Mouse (Mus musculus): ENCODE results near the gene 6820408C15Rik.
"Not testable (repeated sequence)": the region's sequence is repeated elsewhere in the genome, so short reads cannot be mapped to it uniquely, and the experiment has no call there.

Gene 6820408C15Rik

GRCm38 (mm10) chr2:152411471-152411870 is 3.9 kb upstream of the 6820408C15Rik start:
- DNase-seq (ENCODE audit: low spot score), result no peak

- DNase-seq (ENCODE audit: low spot score), result no peak
These were observed 2.7 kb upstream of the 6820408C15Rik start for GRCm38 (mm10) chr2:152412526-152413157.

DNA sequence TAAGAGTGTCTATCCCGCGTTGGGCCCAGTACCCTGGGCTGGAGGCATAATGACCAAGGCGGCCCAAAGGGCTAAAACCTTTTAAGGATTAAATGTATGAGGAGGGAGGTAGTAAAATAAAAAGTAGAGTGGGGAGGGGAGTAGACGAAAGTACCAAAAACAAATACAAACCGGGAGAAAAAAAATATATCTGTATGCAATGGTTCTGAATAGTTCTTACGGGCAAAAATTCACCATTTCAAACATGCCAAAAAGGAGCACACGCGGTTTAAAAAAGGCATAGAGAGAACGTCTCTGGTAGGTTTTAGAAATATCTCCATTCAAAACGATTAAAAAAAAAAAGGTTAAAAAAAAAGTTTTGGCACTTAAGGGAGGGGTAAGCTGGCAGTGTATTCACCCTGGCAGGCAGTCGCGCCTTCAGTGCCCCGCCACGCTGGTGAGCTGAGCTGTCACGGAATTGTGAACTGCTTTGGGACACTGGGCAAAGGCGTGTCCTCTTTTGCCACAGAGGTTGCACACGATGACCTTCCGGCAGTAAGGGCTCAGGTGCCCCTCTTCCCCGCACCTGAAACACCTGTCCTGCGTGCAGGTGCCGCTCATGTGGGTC is 2.1 kb upstream of the 6820408C15Rik start:
- DNase-seq (ENCODE audit: low spot score), result no peak

GRCm38 (mm10) chr2:152413765-152414584 is 1.4 kb upstream of the 6820408C15Rik start:
- no peak for DNase-seq (ENCODE audit: low spot score)

DNA sequence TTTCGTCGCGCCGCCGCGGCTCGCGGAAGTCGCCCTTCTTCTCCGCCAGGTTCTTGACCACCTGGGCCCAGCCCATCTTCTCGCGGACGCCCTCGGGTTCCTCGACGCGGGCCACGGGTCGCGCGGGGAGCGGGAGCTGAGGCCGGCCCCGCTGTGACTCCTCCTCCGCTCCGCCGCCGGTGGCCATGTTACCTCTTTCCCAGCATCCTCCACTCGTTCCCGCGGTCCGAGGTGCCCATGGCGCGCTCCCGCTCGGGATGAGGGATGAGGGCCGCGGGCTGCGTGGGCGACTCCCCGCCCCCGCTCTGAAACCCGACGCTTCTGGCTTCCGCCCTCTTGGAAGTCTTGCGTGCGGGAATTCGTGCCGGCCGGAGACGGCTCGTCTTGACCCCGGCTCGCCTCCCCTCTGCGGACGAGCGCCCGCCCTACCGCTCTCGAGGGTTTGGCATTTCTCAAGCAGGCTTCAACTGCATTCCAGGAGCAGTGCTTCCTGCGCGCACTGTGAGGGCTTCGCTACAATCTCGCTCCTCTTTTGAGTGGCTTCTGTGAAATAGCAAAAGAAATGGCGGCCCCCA is 709 bp upstream of the 6820408C15Rik start, which contains the start of gene Zcchc3:
Gene Zcchc3 (minus strand): TSS at position 437 of the 575 bp plus-strand sequence.
- peak; percentile 59 for DNase-seq (ENCODE audit: low spot score)

GRCm38 (mm10) chr2:152415786-152416185 is 399 bp downstream of the 6820408C15Rik start:
- no peak for DNase-seq (ENCODE audit: low spot score)

DNA sequence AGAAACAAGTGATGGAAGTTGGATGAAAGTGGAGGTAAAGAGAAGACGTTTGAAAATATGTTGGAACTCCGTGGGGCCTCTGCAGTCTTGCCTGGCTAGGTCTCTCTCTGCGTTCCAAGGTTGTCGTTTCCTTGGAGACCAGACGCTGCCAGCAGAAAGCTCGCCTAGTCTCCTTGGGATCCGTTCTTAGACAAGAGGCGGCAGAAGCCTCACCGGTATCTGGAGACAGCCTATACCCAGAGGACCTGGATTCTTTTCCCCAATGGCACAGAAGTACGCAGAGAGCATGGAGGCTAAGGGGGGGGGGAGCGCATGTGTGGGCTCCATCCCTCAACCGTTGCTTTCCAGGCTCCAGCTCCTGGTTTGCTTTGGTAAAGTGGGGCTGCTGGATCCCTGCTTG is 12.1 kb downstream of the 6820408C15Rik start:
- no peak for DNase-seq (ENCODE audit: low spot score)

GRCm38 (mm10) chr2:152428481-152428880 is 13.1 kb downstream of the 6820408C15Rik start:
- not testable (repeated sequence) for DNase-seq (ENCODE audit: low spot score)

GRCm38 (mm10) chr2:152436405-152436901 is 21.1 kb downstream of the 6820408C15Rik start:
- no peak for DNase-seq (ENCODE audit: low spot score)

GRCm38 (mm10) chr2:152436983-152437860 is 21.8 kb downstream of the 6820408C15Rik start:
- DNase-seq (ENCODE audit: low spot score), result peak; percentile 66

DNA sequence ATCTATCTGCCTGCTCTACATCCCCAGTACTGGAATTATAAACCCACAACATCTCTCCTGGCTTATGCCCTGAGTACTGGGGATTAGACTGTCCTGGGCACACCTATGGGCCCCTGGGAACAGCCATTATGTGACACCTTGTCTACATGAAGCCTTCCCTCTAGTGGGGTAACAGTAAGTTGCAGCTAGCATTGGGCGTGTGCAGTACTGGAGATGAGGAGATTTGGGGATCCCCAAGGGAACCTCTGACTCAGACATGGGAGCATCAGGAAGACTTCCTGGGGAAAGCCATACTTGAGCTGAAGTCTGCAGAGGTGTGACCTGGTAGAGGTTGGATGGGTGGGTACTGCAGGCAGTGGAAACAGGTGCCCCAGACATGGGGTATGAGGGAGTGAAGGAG is 23.6 kb downstream of the 6820408C15Rik start:
- no peak for DNase-seq (ENCODE audit: low spot score)

GRCm38 (mm10) chr2:152439833-152440232 is 24.4 kb downstream of the 6820408C15Rik start:
- DNase-seq (ENCODE audit: low spot score), result no peak

DNA sequence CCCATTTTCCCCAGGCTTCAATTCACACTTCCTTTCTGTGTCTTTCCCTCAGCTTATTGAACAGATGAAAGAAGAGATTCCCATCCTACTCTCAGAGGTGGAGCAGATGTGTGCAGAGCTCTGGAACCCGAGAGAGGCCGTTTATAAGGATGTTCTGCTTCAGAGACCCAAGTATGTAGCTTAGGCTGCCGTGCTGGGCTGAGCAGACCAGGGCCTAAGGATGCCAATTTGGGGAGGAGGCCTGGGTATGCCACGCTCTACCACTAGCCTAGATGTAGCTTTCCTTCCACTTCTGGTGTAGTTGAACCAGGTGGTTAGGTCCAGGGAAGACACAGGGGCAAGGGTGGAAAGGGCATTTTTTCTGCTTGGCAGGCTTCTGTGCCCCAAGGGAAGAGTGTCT is 26.9 kb downstream of the 6820408C15Rik start:
- DNase-seq (ENCODE audit: low spot score), result no peak

GRCm38 (mm10) chr2:152443281-152443680 is 27.9 kb downstream of the 6820408C15Rik start:
- no peak for DNase-seq (ENCODE audit: low spot score)

GRCm38 (mm10) chr2:152446642-152447041 is 31.3 kb downstream of the 6820408C15Rik start:
- DNase-seq (ENCODE audit: low spot score), result no peak

- no peak for DNase-seq (ENCODE audit: low spot score)
These were observed 32.1 kb downstream of the 6820408C15Rik start for GRCm38 (mm10) chr2:152447461-152447860.

- DNase-seq (ENCODE audit: low spot score), result peak; percentile 63
These were observed 34.9 kb downstream of the 6820408C15Rik start for GRCm38 (mm10) chr2:152450241-152450640.

DNA sequence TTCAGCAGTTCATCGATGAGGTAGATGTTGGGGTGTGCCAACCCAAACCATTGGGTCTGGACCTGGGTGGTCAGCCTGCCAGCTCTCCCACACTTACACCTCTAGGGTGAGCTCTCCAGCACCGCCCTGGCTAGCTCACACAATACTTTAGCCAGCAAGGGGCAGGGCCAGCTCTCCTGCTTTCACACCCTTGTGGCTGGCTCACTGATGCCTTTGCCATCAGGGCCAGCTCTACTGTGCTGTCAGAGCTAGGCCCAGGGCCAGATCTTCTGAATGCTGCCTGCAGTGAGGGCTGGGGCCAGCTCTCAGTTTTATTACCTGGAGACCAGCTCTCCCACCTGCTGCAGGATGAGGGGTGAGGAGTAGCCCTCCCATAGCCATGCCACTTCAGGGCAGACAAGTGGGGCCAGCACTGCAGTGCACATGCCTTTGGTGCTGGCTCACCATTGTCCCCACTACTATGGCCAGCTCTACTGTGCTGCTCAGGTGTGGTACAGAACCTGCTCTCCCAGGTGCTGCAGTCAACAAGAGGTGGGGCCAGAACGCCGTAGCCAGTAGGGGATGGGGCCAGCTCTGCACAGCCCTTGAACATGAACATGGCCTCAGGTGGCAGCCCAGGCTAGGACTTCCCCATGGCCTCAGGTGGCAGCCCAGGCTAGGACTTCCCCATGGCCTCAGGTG is 36.9 kb downstream of the 6820408C15Rik start:
- no peak for DNase-seq (ENCODE audit: low spot score)

DNA sequence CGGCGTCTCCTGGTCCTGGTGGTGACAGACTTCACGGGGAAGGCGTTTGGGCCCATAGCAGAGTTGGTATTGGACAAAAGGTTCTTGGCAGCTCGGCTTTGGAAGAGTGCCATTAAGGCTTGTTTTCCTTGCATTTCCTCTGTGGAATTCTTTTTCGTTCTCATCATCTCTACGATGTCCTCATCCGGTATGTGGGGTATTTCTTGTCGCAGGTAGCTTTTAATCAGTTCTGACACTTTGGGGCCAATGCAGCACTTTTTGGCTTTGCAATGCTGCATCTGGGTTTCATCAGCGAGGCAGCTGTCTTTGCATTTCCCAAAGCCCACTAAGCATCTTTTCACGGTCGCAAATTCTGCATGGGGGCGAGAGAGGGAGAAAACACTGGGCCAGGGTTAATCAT is 43.9 kb downstream of the 6820408C15Rik start:
- DNase-seq (ENCODE audit: low spot score), result no peak

DNA sequence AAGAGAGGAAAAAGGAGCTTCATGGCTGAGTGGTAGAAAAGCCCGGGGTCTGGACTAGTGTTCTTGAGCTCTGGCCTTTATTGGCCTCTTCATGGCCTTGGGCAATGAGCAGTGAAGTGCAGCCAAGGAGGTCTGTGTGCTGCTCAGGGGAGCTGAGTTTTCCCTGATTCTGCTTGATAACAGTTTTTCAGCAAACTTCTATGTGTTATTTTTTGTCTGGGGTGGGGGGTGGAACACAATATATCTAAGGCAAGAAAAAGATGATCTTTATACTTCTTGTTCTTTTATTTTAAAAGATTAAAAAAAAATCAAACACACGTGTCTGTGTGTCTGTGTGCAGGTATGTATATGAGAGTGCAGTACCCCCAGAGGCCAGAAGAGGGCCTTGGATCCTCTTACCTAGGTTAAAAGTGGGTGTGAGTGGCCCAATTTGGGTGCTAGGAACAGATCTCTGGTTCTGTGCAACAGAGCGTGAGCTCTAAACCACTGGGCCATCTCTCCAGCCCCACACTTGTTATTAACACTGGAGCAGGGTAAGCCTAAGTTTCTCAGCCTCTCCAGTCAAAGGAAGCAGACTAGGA is 49.3 kb downstream of the 6820408C15Rik start, which contains the start of gene Defb23:
Gene Defb23 (minus strand): TSS at position 51 of the 581 bp plus-strand sequence.
- DNase-seq (ENCODE audit: low spot score), result no peak
